Mouse (Mus musculus): Measurements from ENCODE around the gene Adamts8.

GRCm38 (mm10) chr9:30985782-30986181 is 43.4 kb downstream of the Adamts8 start:
- TF ChIP-seq POLR2A (IDR thresholded peaks at IDR 0.05; ENCODE audit: control insufficient read depth, low read depth, low read length) (no peak), CTCF (IDR thresholded peaks at IDR 0.05; ENCODE audit: control insufficient read depth, insufficient read depth, insufficient replicate concordance, low read depth, low read length) (no peak)

All from testis, adult 2 months (tissue).